Mouse (Mus musculus): ENCODE measurements around the gene Lcn8. TPM values are rescaled to one million over a fixed set of nuclear protein-coding genes. Genes with fewer than 3 reads are reported as not detected.
A peak's percentile ranks its signal among the peaks of the same experiment; 100 is the strongest.

Gene Lcn8
- total RNA-seq (2022), result 1 to 10 TPM; 3.5 to 8.6 (median 5.2) TPM

DNA sequence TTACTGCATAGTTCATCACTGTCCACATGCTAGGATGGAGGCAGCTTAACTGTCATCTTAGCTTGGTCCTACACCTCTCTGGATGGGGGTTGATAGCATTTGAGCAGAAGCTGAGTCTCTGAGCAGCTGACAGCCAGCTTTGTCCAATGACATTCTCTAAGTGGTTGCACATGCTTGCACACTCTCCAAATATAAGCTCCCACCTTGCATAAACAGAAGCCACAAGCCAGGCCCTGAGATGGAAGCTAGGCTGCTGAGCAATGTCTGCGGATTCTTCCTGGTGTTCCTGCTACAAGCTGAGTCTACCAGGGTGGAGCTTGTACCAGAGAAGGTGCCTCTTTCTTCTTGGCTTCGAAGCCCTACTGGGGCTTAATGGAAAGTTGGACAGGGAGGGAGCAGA is at the start of gene Lcn8:
Lcn8 (plus strand) TSS at position 219 of the 400 bp plus-strand sequence.
- DNase-seq (ENCODE audit: low spot score in 2 of 2), result no peak

DNA sequence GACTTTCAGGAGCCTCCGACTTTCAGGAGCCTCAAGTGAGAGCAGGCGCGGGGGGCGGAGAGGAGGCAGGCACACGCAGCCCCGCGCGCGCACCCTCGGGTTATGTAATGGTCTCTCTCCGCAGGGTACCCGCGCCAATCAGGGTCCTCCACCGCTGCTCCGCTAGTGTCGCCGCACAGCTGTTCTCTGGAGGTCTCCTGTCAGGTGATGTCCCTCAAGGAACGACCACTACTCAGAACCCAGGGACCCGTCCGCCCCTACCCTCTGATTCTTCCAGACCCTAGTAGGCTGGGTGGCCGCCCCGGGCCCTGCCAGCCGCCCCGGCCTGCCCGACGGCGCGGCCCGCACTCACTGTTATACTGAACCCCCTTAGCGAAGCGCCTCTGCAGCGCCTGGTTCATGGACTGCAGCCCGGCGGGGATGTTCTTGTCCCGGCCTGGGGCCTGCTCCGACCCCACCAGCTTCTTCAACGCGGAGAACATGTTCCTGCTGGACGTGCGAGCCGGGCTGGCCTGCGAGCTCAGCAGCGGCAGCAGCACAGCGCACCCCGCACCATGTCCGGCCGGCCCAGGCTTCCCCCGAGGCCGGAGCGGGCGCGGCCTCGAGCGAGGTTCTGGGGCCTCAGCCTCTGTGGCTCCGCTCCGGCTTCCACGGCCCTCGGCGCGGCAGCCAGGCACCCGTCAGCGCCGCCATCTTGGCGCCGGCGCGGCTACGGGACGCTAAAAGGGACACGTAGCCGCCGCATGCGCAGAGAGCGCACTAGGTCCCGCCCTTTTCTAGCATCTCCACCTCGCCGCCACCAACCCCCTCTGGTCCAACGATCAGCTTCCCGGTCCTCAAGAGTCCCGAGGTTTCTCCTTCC is 44.9 kb upstream of the Lcn8 start, which contains the start of gene Rabl6:
Rabl6 (minus strand) TSS at position 761 of the 862 bp plus-strand sequence.
- DNase-seq (ENCODE audit: low spot score in 2 of 2), result peak; percentile 80 to 88

DNA sequence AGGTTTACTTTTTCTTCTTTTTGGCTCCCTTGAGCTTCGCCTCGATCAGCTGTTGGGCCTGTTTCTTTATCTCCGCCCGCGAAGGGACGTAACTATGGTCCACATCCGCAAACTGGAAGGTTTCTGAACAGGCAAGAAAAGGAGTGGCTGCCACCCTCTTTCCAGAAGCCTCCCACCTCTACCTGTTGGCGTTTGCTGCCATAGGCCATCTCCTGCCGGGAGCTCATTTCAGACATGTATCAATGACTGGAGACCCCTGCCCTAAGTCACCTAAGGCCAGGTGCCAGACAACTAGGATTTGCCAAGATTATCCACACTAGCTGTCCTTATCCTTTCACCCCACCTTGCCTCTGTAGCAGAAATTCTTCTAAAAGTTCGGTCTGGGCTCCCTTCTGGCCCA is 44.2 kb upstream of the Lcn8 start:
- no peak for DNase-seq (ENCODE audit: low spot score in 2 of 2)

DNA sequence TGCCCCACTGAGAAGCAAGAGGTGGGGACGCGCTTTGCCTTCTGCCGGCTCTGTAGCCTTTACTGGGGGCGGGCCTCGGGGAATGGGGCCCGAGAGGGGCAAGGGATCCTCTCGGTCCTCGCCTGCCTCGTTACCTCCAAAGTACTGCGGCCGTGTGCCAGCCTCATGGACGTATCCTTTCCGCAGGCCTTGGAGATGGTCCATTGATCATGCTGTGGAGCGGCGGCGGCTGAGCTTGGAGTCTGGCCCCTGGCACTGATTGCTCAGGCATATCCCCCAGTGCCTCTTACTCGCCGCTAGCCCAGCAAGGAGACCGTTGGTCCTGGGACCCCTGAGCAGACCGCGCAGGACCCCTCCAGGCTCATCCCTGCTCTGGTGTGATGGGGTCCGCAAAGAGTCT is 36.5 kb upstream of the Lcn8 start:
- no peak for DNase-seq (ENCODE audit: low spot score in 2 of 2)

DNA sequence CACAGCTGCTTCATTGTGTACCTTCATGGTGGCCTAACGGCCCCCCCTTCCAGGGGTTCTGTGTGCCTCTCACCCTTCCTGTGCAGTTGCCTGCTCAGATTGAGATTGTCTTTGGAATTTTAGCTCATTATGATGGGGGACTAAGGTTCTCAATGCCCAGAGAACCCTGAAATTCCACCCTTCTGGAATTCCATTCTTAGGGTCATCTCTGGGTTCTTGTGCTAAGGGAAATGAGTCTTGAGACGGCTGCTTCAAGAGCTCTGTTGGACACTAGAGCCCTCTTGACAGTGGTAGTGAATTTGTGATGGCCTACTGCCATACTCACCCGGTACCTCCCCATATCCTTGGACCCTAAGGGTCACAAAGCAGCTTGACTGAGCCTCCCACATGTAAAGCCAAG is 35.3 kb upstream of the Lcn8 start, which contains the start of gene Ccdc183:
Ccdc183 (minus strand) TSS at position 101 of the 400 bp plus-strand sequence.
- DNase-seq (ENCODE audit: low spot score in 2 of 2), result no peak

DNA sequence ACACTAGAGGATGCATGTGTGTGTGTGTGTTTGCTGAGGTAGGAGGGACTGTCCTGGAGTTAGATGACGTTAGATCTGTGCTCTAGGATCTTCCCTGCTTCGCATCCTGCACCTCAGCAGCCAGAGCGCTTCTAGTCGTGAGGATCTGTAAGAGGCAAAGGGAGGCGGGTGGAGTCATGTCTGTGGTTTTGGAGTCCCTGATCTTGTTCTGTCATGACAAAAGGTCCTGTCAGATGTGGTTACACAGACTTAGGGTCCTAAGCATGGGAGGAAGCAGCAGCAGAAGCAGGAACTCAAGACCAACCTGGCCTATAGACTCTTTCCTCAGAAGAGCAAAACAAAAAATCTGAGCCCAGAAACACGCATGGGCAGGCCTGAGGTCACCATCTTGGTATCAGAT is 32.5 kb upstream of the Lcn8 start:
- DNase-seq (ENCODE audit: low spot score in 2 of 2), result no peak

DNA sequence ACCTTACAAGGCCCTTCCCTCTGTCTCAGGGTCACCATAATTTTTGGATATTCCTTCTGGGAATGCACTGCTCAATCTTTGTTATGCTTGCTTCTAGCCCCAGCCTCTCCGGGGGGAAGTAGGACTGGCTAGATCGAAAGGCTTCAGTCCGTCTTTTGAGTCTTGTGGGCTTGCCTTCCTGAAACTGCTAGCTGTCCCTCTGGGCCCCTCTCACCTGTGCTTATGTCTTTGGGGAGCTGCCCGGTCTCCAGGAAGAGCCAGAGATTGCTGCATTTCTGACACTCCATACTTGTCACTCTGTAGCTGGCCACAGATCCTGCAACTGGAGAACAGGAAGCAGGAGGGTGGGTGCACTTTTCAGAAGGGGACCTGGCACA is 32.1 kb upstream of the Lcn8 start:
- DNase-seq (ENCODE audit: low spot score in 2 of 2), result no peak

DNA sequence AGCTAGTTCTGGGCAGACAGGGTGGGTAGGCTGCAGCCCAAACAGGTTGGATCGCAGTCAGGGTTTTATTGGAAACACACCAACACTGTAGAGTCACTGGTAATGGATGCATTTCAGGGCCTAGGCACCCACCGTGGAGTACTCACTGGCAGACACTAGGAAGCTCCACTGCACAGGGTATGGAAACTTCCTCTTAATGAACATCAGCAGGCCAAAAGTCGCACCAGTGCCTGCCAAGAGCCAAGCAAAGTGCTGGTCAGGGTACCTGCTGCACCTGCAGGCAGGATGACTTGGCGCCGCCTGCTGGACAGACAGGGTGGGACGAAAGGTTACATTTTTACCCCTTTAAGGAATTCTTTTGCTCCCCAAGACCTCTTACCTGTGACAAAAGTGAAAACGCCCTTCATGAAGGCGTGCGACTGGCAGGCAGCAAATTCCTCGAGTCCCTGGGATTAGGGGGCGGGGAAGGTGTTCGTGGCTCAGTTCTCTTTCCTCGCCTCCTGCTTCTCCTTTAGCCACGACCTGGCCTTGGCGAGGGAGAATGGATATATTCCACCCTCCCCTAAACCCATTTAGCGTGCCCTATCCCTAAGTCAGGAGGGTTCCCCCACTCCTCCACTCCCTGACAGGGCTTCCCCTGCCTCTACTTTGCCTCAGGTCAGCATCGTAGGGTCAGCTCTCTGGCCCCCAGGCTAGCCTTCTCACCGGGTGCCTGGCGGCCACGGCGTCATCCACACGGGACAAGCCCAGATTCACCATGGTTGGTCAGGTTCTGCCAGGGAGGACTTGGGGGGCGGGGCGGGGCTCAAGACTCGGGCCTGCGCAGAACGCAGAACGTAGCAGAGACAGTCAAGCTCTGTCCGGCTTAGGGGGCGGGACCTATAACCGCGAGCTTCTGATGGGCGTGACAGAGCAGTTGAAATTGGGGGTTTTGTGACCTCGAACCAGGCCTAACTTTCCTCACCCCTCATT is 31.4 kb upstream of the Lcn8 start, which contains the start of gene Tmem141:
Tmem141 (minus strand) TSS at position 777 of the 972 bp plus-strand sequence.
- DNase-seq (ENCODE audit: low spot score in 2 of 2), result peak; percentile 85 to 86

DNA sequence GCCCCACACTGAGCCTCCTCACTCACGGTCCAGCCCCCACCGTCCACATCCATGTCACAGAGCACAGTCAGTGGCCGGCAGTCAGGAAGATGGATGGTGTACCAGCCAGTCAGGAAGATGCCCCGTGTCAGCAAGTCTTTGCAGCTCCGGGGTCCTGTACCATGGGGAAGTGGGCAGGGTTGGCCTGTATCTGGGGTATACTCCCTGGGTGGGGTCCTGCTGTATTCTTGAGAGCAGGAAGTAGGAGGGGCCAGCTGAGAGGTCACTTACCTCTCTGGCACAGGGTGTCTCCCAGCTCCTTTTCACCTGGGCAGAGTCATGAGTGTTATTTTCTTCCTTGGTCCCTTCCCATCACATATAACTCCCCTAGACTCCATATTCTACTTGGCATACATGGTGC is 26.9 kb upstream of the Lcn8 start:
- DNase-seq (ENCODE audit: low spot score in 2 of 2), result no peak

DNA sequence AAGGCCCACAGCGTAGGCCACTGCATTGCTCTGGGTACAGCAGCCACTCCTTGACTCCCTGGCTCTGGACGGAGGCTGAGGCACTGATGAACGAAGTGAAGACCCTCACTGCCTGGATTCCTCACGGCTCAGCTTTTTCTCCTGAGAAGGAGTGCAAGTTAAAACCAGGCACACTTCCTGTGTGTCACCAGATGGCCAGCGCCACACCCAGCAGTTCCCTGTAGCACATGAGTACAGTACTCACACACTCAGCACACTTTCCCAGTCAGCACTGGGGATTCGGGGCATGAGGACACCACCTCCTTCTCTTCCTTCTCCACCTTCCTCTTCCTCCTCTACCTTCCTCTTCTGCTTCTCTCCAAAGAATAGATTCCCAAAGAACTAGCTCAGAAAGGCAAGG is 25.1 kb upstream of the Lcn8 start, which contains the start of gene Fcna:
Fcna (minus strand) TSS at position 220 of the 400 bp plus-strand sequence.
- no peak for DNase-seq (ENCODE audit: low spot score in 2 of 2)

DNA sequence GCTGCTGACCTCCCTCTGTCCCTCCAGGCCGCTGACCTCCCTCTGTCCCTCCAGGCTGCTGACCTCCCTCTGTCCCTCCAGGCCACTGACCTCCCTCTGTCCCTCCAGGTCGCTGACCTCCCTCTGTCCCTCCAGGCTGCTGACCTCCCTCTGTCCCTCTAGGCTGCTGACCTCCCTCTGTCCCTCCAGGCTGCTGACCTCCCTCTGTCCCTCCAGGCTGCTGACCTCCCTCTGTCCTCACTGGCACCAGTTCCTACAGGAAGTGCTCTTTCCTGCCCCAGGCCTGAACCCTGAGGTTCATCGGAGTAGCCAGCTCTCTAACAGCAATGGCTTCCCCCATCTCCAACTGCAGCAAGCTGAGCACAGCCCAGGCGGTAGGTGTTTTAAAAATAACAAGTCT is 24.2 kb upstream of the Lcn8 start:
- DNase-seq (ENCODE audit: low spot score in 2 of 2), result no peak

DNA sequence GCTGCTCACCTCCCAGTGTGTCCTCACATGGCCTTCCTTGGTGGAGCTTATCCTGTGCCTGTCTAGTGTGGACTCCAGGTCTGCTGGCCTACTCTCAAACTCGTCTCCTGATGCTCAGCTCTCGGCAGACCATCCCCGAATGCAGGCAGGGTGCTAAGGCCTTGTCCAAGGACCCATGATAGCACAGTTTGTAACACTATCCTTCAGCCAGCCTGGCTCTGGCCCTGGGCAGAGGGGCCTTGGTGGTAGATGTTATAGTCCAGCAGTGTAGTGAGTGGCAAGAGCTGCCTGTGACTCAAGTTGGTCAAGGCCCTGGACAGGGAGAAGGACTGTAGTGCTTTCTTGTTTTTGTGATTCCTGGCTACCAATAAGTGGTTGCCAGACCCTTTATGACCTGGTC is 19.3 kb upstream of the Lcn8 start:
- DNase-seq (ENCODE audit: low spot score in 2 of 2), result no peak

DNA sequence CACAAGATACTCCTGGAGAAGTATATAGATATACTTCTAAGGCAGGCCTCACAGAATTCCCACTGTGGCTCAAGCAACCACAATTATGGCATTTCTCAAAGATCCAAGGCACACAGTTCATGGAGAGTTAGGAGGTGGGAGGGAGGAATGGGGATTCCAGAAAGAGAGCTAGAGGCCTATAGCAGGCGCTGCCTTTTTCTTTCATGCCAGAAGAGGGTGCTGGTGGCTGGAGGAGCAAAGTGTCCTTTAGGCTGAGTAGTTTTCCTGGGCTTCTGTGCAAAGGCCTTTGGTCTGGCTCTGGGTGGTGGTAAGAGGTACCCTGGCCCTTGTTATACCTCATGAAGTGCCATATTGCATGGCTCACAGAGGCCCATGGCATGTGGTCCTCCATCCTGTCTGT is 18.9 kb upstream of the Lcn8 start:
- no peak for DNase-seq (ENCODE audit: low spot score in 2 of 2)

DNA sequence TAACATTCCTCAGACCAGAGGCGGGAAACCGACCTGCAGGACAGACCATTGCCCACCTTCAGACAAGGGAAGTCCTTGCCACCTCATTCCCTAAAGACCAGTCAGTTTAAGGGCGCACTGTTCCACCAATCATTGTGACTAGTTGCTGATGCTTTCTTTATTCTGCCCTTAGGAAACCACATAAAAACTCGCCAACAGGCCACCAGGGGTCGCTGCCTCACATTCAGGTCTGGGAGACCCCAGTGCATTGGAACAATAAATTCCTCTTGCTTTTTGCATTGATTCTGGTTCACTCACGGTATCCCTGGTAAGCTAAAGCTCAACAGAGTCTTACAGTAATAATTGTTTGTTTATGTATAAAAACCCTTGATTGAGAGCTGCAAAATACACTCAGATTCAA is 13.0 kb upstream of the Lcn8 start:
- no peak for DNase-seq (ENCODE audit: low spot score in 2 of 2)

DNA sequence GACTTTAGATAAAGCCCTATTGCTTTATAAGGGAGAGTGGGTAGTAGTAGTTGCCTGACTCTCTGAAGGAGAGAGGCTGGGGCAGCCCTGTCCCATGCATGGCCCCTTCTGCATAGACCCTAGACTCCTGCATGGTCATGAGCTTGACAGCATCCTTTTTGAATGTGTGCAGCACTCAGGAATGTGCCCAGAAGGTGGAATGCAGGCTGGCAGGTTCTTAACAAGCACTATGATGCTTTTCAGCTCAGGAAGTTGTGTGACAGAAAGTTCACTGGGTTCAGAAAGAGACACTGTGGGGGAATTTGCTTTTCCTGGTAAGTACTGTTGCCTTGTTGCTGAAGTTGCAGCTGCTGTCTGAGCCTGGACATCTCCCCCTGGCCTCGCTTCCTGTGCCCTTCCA is 1.6 kb downstream of the Lcn8 start:
- DNase-seq (ENCODE audit: low spot score in 2 of 2), result no peak

DNA sequence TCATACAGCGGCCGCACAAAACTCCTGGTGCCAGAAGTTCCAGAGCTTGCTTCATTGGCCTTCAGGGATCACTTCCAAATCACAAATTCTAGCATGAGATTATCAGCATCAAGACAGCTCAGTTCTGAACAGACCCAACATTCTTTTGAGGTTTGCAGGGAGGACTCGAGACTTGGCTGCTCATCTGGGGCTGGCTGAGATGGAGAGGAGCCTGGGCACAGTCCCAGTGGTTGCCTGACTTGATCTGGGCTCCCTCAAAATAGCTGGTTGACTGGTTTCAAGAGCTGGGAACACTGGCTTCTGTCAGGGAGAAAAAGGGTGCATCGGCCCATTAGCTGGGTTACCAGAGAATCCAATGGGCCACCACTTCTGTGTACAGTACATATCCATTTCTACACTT is 3.8 kb downstream of the Lcn8 start:
- DNase-seq (ENCODE audit: low spot score in 2 of 2), result peak in 1 of 2 experiments; percentile 34

DNA sequence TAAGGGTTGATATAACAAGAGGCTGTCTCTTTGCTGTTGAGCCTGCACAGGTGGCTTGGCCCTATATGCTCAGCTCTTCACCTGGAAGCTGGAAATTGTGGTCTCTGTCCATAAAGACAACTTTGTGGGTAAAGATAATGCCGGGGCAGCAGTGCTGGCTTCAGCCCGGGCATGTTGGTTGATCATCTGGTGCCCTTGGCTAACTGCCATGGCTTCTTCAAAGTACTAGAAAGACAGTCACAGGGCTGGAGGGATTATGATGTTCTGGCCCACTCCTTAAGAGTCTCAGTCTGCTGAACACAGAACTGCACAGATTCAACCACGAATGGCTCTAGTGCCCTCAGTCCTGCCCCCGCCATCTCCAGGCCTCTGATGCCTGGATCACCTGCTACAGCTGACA is 4.3 kb downstream of the Lcn8 start:
- DNase-seq (ENCODE audit: low spot score in 2 of 2), result no peak

DNA sequence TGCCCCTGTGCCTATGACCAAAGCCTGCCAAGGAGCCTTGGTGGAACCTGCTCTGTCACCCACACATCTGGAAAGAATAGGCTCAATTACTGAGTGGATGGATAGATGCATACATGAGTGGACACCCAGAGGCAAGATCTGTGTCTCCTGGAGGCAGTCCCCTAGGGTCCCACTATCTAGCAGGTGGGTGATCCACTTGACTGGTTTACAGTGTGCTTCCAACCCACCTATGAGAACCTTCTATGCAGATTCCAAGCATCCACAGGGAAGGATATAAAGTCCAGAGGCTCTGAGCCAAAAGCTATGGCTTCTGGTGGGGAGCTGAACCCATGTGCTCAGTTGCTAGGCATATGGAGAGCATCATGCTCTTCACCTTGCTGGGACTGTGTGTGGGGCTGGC is 4.7 kb downstream of the Lcn8 start, which contains the start of gene Lcn5:
Lcn5 (plus strand) TSS at position 301 of the 400 bp plus-strand sequence.
- DNase-seq (ENCODE audit: low spot score in 2 of 2), result no peak

DNA sequence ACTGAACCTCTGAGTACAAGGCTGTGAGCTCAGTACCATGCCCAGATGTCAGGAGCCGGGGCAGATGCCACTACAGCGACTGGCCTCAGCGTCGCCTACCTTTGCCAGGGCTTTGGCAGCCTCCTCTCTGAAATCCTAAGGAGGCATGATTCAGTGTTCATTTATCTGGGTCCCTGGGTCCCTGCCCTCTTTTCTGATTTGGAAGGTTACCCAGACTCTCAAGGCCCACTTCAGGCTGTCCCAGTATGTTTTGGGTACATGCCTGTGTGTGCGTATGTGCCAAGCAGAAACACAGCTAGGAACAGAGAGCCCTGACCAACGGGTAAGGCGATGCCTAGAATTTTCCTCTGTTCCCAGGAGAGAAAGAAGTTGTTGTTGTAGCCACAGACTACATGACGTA is 7.4 kb downstream of the Lcn8 start:
- no peak for DNase-seq (ENCODE audit: low spot score in 2 of 2)

DNA sequence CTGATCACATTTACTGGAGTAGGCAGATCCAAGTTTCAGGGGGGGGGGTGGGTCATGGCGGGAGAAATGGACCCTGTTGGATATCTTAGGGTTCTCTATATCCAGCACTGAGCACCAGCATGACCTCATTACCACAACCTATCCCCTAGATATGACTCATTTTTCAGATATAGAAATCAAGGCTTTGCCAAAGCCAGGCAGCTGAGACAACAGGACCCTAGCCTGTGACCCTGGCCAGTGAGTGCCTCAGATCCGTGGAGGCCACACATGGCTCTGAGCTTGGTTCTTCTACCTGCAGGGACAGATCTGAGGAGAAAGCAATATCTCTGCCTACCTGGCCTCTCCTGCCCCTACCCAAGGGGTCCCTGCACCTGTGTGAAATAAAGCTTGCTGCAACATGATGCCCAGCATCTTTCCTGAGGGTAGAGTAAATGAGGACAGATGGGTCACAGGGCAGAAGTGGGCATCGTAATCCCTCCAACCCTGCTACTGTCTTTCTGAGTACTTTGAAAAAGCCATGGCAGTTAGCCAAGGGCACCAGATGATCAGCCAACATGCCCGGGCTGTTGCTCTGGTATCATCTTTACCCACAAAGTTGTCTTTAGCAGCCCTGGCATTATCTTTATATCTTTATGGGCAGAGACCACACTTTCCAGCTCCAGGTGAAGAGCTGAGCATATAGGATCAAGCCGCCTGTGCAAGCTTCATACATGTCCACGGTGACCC is 8.5 kb downstream of the Lcn8 start:
- DNase-seq (ENCODE audit: low spot score in 2 of 2), result no peak

DNA sequence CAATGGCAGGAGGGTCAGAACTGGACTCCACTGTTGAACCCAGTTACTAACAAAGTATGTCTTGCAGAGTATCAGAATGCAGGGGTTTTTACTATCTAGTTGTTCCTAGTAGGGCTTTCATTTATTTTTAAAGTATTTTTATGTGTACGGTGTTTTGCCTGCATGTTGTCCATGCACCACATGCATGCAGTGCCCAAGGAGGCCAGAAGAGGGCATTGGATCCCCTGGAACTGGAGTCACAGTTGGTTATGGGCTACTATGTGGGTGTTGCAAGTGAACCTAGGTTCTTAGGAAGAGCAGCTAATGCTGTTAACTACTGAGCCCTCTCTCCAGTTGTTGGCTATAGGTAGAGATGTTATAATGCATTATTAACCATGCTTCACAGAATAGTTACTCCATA is 10.6 kb downstream of the Lcn8 start:
- DNase-seq (ENCODE audit: low spot score in 2 of 2), result no peak

Measured in gastrocnemius, adult 8-10 months (tissue).